In genomic region chr7:132658058-132658450, GRCm38 (mm10) we compare ENCODE assay signal across 9 mouse cellular contexts. TPM values are rescaled to one million over a fixed set of nuclear protein-coding genes. Genes with fewer than 3 reads are reported as not detected.
DNase-seq lines count a peak whose midpoint lies in the region; ATAC-seq lines count a peak whose summit lies in the region.
"Had no signal": no experiment of that assay in that cellular context is flagged by ENCODE, and none has a peak within 500 bp of the region (broad histone marks: within the 10 kb centered on the region; RNA-seq: fewer than 3 reads in every experiment).

No protein-coding gene starts in this region.

- H3K4me3 ChIP-seq in forebrain, embryonic 12.5 days (replicated peaks): no peak overlapping the region
- no peak overlapping the region for H3K4me3 ChIP-seq in forebrain, embryonic 14.5 days (ENCODE audit: low read depth, low read length)
- H3K4me3 ChIP-seq in brown adipose tissue, adult 24 weeks (ENCODE audit: insufficient read depth, low read depth, low read length): no peak overlapping the region

- no peak for DNase-seq in forebrain, embryonic 14.5 days (ENCODE audit: low spot score)
- peak; percentile 38 to 50 for DNase-seq in heart, postnatal 36 days
- DNase-seq in lung, postnatal 10 days: peak; percentile 57
- no peak for DNase-seq in ovary, postnatal 36 days (ENCODE audit: low spot score)
- DNase-seq in thymus, adult 18-20 months: no peak

- 0 out of 2 replicates have a peak overlapping the region, but pooled peaks have one; percentile 25 for H3K9ac ChIP-seq in forebrain, embryonic 12.5 days
- H3K9ac ChIP-seq in forebrain, embryonic 14.5 days (ENCODE audit: low read length): no peak overlapping the region

- intact Hi-C loops in heart, postnatal 36 days (cut with DNase I): loop anchor here (1.0 to 10.0 kb wide), 4 partner anchors 12 to 977 kb away; partner anchors contain the start of genes Ctbp2, Edrf1 and Fgfr2

- no peak overlapping the region for H3K4me2 ChIP-seq in forebrain, embryonic 12.5 days
- no peak overlapping the region for H3K4me2 ChIP-seq in forebrain, embryonic 14.5 days (ENCODE audit: low read length)

- peaks cover 50% of the 10 kb centered on the region for H3K27me3 ChIP-seq in forebrain, embryonic 12.5 days
- H3K27me3 ChIP-seq in forebrain, embryonic 14.5 days (replicated peaks; ENCODE audit: control insufficient read depth, insufficient read depth, low read length): no peaks in the 10 kb centered on the region

- 8% methylated on average over 9 of the region's 9 CpGs for WGBS in forebrain, embryonic 12.5 days
- WGBS in forebrain, embryonic 14.5 days: 8% methylated on average over 9 of the region's 9 CpGs

- ATAC-seq in forebrain, embryonic 12.5 days (ENCODE audit: low FRiP score): no peak
- no peak for ATAC-seq in forebrain, embryonic 14.5 days
- no peak for ATAC-seq in erythroblast, adult 5-6 weeks (replicated peaks; ENCODE audit: low FRiP score, poor library complexity, severe bottlenecking)

- peaks cover 48% of the 10 kb centered on the region for H3K4me1 ChIP-seq in forebrain, embryonic 12.5 days
- peaks cover 16% of the 10 kb centered on the region for H3K4me1 ChIP-seq in forebrain, embryonic 14.5 days (ENCODE audit: control insufficient read depth, insufficient read depth, low read length)
- peaks cover 44% of the 10 kb centered on the region for H3K4me1 ChIP-seq in brown adipose tissue, adult 24 weeks (ENCODE audit: control insufficient read depth, insufficient read depth, insufficient read length, low read length)

- H3K36me3 ChIP-seq in forebrain, embryonic 12.5 days (replicated peaks): no peaks in the 10 kb centered on the region
- H3K36me3 ChIP-seq in forebrain, embryonic 14.5 days (ENCODE audit: control insufficient read depth, insufficient read depth, low read length): no peaks in the 10 kb centered on the region

- H3K27ac ChIP-seq in forebrain, embryonic 12.5 days: peak overlapping the region; percentile 53; the same call in 1 of the 2 replicates
- no peak overlapping the region for H3K27ac ChIP-seq in forebrain, embryonic 14.5 days (ENCODE audit: low read depth, low read length)
- H3K27ac ChIP-seq in brown adipose tissue, adult 24 weeks (replicated peaks; ENCODE audit: low read depth, low read length): peak overlapping the region; percentile 83

- H3K9me3 ChIP-seq in forebrain, embryonic 12.5 days: no peaks in the 10 kb centered on the region
- H3K9me3 ChIP-seq in forebrain, embryonic 14.5 days (replicated peaks; ENCODE audit: control insufficient read depth, low read length): no peaks in the 10 kb centered on the region

RNA-seq across cellular contexts. Expression of gene Lhpp, which starts 47.6 kb away (rescaled TPM):
- polyA plus RNA-seq in forebrain, embryonic 12.5 days (2016; fragmentation: Nextera tagmentation; extraction: Ambion mirVana): 10.9 and 12.1 TPM in 2 replicates
- 26.7 and 29.6 TPM in 2 replicates for polyA plus RNA-seq in forebrain, embryonic 14.5 days (2014; fragmentation: Nextera tagmentation; extraction: Ambion mirVana)
- polyA plus RNA-seq in brown adipose tissue, adult 24 weeks (2012; ENCODE audit: insufficient read depth, insufficient read length, missing spikeins): 11.1 and 13.9 TPM in 2 replicates
- 10 to 100 TPM; 14.2 to 15.0 TPM for total RNA-seq in heart, postnatal 36 days (2021)
- not detected in 2 replicates for total RNA-seq in erythroblast, adult 5-6 weeks (2015; ENCODE audit: low replicate concordance)
- 0.68 and 1.1 TPM in 2 replicates for total RNA-seq in erythroblast, adult 5-6 weeks (2017; ENCODE audit: low replicate concordance)

RNA-seq across cellular contexts. Expression of gene Nkx1-2, which starts 58.6 kb away (rescaled TPM):
- 0.21 and 0.72 TPM in 2 replicates for polyA plus RNA-seq in forebrain, embryonic 12.5 days (2016; fragmentation: Nextera tagmentation; extraction: Ambion mirVana)
- polyA plus RNA-seq in forebrain, embryonic 14.5 days (2014; fragmentation: Nextera tagmentation; extraction: Ambion mirVana): not detected in 2 replicates
- not detected in 2 replicates for polyA plus RNA-seq in brown adipose tissue, adult 24 weeks (2012; ENCODE audit: insufficient read depth, insufficient read length, missing spikeins)
- not detected for total RNA-seq in heart, postnatal 36 days (2021)
- not detected in 2 replicates for total RNA-seq in erythroblast, adult 5-6 weeks (2015; ENCODE audit: low replicate concordance)
- total RNA-seq in erythroblast, adult 5-6 weeks (2017; ENCODE audit: low replicate concordance): not detected in 2 replicates
- total RNA-seq: liver, adult 2 months had no signal
- polyA plus RNA-seq: liver, adult 2 months had no signal

Comparison
In these comparisons a context has a peak if more than half of its experiments do, and no peak if none do; other contexts are left out.
1. DNase-seq: peak in heart, postnatal 36 days (2 of 2) and lung, postnatal 10 days (single experiment); none in forebrain, embryonic 14.5 days (single experiment), ovary, postnatal 36 days (single experiment) and thymus, adult 18-20 months (0 of 2).